19 mouse cellular contexts compared by ENCODE assay signal in genomic region chr19:45441717-45442116, GRCm38 (mm10).
DNase-seq lines count a peak whose midpoint lies in the region; ATAC-seq and TF ChIP-seq lines count a peak whose summit lies in the region.
"Had no signal": no experiment of that assay in that cellular context is flagged by ENCODE, and none has a peak within 500 bp of the region (broad histone marks: within the 10 kb centered on the region; RNA-seq: fewer than 3 reads in every experiment).

No protein-coding gene starts in this region.

- H3K27ac ChIP-seq in gastrocnemius, adult 2 months, result peak overlapping the region; percentile 81
- H3K27ac ChIP-seq in liver, embryonic 13.5 days, result peak overlapping the region; percentile 61
- H3K27ac ChIP-seq in heart, embryonic 11.5 days (ENCODE audit: low read depth, low read length), result peak overlapping the region; percentile 25; the same call in 1 of the 2 replicates
- peak overlapping the region; percentile 52; the same call in 1 of the 2 replicates for H3K27ac ChIP-seq in liver, embryonic 16.5 days (ENCODE audit: low read length)
- H3K27ac ChIP-seq: embryonic facial prominence, embryonic 12.5 days; kidney, embryonic 15.5 days; limb, embryonic 12.5 days had no signal

- H3K36me3 ChIP-seq in liver, embryonic 13.5 days, result 0 out of 2 replicates have a peak, but pooled peaks cover 3% of the 10 kb centered on the region
- no peaks in the 10 kb centered on the region for H3K36me3 ChIP-seq in heart, embryonic 11.5 days (ENCODE audit: control insufficient read depth, insufficient read depth, low read length)
- no peaks in the 10 kb centered on the region for H3K36me3 ChIP-seq in liver, embryonic 16.5 days (ENCODE audit: control insufficient read depth, insufficient read depth)
- H3K36me3 ChIP-seq: embryonic facial prominence, embryonic 12.5 days; kidney, embryonic 15.5 days had no signal

- DNase-seq in gastrocnemius, adult 2 months, result no peak
- no peak for DNase-seq in gastrocnemius, adult 8-10 months (ENCODE audit: low spot score in 2 of 2)
- DNase-seq in liver, embryonic 13.5 days, result no peak
- no peak for DNase-seq in liver
- DNase-seq in urinary bladder, postnatal 25 days (ENCODE audit: low spot score), result no peak
- no peak for DNase-seq in thymus, postnatal 10 days (ENCODE audit: low spot score in 2 of 2)
- DNase-seq: cerebellum, adult 11-12 months; cerebellum, postnatal 36 days; gastrocnemius, postnatal 25 days; right cerebral cortex, postnatal 25 days; thymus, postnatal 4 days had no signal

- peak overlapping the region; percentile 26; the same call in 1 of the 2 replicates for H3K9ac ChIP-seq in liver, embryonic 13.5 days
- no peak overlapping the region for H3K9ac ChIP-seq in heart, embryonic 11.5 days (ENCODE audit: low read depth, low read length)
- no peak overlapping the region for H3K9ac ChIP-seq in liver, embryonic 16.5 days (ENCODE audit: low read depth, low read length)
- H3K9ac ChIP-seq: embryonic facial prominence, embryonic 12.5 days; kidney, embryonic 15.5 days; limb, embryonic 12.5 days had no signal

- no peak for ATAC-seq in liver, embryonic 13.5 days (ENCODE audit: low read depth)
- no peak for ATAC-seq in heart, embryonic 11.5 days (replicated peaks; ENCODE audit: insufficient number of reproducible peaks, low FRiP score, low TSS enrichment)
- no peak for ATAC-seq in liver, embryonic 16.5 days (ENCODE audit: low read depth)
- ATAC-seq: Patski had no signal

- no peaks in the 10 kb centered on the region for H3K9me3 ChIP-seq in liver, embryonic 13.5 days (replicated peaks)
- no peaks in the 10 kb centered on the region for H3K9me3 ChIP-seq in heart, embryonic 11.5 days (replicated peaks; ENCODE audit: control insufficient read depth, low read length)
- no peaks in the 10 kb centered on the region for H3K9me3 ChIP-seq in liver, embryonic 16.5 days (replicated peaks; ENCODE audit: control insufficient read depth, low read length)
- H3K9me3 ChIP-seq: embryonic facial prominence, embryonic 12.5 days; kidney, embryonic 15.5 days; limb, embryonic 12.5 days; megakaryocyte, embryonic 14.5 days had no signal

- no peak for TF ChIP-seq CTCF in gastrocnemius, adult 2 months (IDR thresholded peaks at IDR 0.05)

- peak overlapping the region; percentile 34 for H3K4me3 ChIP-seq in gastrocnemius, adult 2 months
- no peak overlapping the region for H3K4me3 ChIP-seq in liver, embryonic 13.5 days (replicated peaks)
- H3K4me3 ChIP-seq in heart, embryonic 11.5 days (ENCODE audit: low read depth, low read length), result no peak overlapping the region
- no peak overlapping the region for H3K4me3 ChIP-seq in liver, embryonic 16.5 days (ENCODE audit: low read depth, low read length)
- H3K4me3 ChIP-seq: embryonic facial prominence, embryonic 12.5 days; kidney, embryonic 15.5 days; limb, embryonic 12.5 days; megakaryocyte, embryonic 14.5 days; myocyte had no signal

- no peaks in the 10 kb centered on the region for H3K27me3 ChIP-seq in liver, embryonic 13.5 days
- H3K27me3 ChIP-seq in heart, embryonic 11.5 days (ENCODE audit: control insufficient read depth, insufficient read depth, low read length), result no peaks in the 10 kb centered on the region
- no peaks in the 10 kb centered on the region for H3K27me3 ChIP-seq in liver, embryonic 16.5 days (ENCODE audit: control insufficient read depth, insufficient read depth, low read depth, low read length)
- H3K27me3 ChIP-seq: embryonic facial prominence, embryonic 12.5 days; kidney, embryonic 15.5 days; limb, embryonic 12.5 days; megakaryocyte, embryonic 14.5 days; Patski had no signal

- WGBS in liver, embryonic 13.5 days (ENCODE audit: insufficient replicate concordance), result 72% methylated on average over 7 of the region's 7 CpGs
- 28% methylated on average over 7 of the region's 7 CpGs for WGBS in heart, embryonic 11.5 days (ENCODE audit: insufficient replicate concordance)
- 70% methylated on average over 7 of the region's 7 CpGs for WGBS in liver, embryonic 16.5 days (ENCODE audit: insufficient replicate concordance)

- intact Hi-C loops in gastrocnemius, adult 2 months (cut with DNase I), result no loop called here

- no peak overlapping the region for H3K4me2 ChIP-seq in liver, embryonic 13.5 days
- peak overlapping the region; percentile 18 for H3K4me2 ChIP-seq in heart, embryonic 11.5 days
- H3K4me2 ChIP-seq in liver, embryonic 16.5 days (ENCODE audit: low read depth, low read length), result no peak overlapping the region
- H3K4me2 ChIP-seq: embryonic facial prominence, embryonic 12.5 days; kidney, embryonic 15.5 days; limb, embryonic 12.5 days had no signal

- H3K4me1 ChIP-seq in liver, embryonic 13.5 days (replicated peaks), result peaks cover 46% of the 10 kb centered on the region
- H3K4me1 ChIP-seq in heart, embryonic 11.5 days (ENCODE audit: control insufficient read depth, insufficient read depth, low read length), result peaks cover 13% of the 10 kb centered on the region
- peaks cover 20% of the 10 kb centered on the region for H3K4me1 ChIP-seq in liver, embryonic 16.5 days (ENCODE audit: control insufficient read depth, low read depth, low read length)

Comparison
In these comparisons a context has a peak if more than half of its experiments do, and no peak if none do; other contexts are left out.
1. H3K27ac ChIP-seq: peak in every context shown above with its lines; median percentile 81 in gastrocnemius, adult 2 months; 61 in liver, embryonic 13.5 days; 52 in liver, embryonic 16.5 days; 25 in heart, embryonic 11.5 days.